Comparison of ENCODE assay signal across 23 mouse cellular contexts in the genomic region with DNA sequence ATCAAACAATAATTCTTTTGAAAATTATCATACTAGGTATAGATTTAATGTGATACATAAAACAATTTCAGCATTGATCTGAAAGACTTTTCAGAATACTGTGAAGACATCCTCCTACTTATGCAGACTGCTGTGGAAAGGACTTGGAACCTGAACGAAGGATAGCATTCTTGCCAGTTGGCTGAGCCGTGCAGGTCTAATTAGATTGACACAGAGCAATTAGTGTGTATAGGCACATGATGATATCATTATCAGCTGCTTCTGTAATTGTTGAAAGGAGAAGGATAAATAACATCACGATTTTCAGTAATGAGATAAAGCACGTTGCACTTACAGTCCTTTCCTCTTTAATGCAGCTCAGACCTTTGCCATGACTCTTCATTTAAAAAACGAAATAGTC.
DNase-seq lines count a peak whose midpoint lies in the region; ATAC-seq and TF ChIP-seq lines count a peak whose summit lies in the region.
"Had no signal": no experiment of that assay in that cellular context is flagged by ENCODE, and none has a peak within 500 bp of the region (broad histone marks: within the 10 kb centered on the region; RNA-seq: fewer than 3 reads in every experiment).

No protein-coding gene starts in this region.

- H3K36me3 ChIP-seq in embryonic facial prominence, embryonic 14.5 days (ENCODE audit: control insufficient read depth, insufficient read depth, low read length) = no peaks in the 10 kb centered on the region
- no peaks in the 10 kb centered on the region for H3K36me3 ChIP-seq in embryonic facial prominence, embryonic 10.5 days (replicated peaks)
- no peaks in the 10 kb centered on the region for H3K36me3 ChIP-seq in midbrain, embryonic 11.5 days (ENCODE audit: control insufficient read depth, insufficient read depth, low read length)
- no peaks in the 10 kb centered on the region for H3K36me3 ChIP-seq in midbrain, embryonic 15.5 days (replicated peaks)
- no peaks in the 10 kb centered on the region for H3K36me3 ChIP-seq in forebrain, embryonic 16.5 days (ENCODE audit: control insufficient read depth, insufficient read depth)
- H3K36me3 ChIP-seq: embryonic facial prominence, embryonic 15.5 days; heart, embryonic 12.5 days; hindbrain, embryonic 10.5 days; hindbrain, embryonic 15.5 days had no signal

- H3K9ac ChIP-seq in embryonic facial prominence, embryonic 14.5 days (ENCODE audit: low read depth, low read length) = no peak overlapping the region
- no peak overlapping the region for H3K9ac ChIP-seq in midbrain, embryonic 11.5 days (ENCODE audit: low read length)
- no peak overlapping the region for H3K9ac ChIP-seq in midbrain, embryonic 15.5 days
- no peak overlapping the region for H3K9ac ChIP-seq in forebrain, embryonic 16.5 days (replicated peaks; ENCODE audit: low read depth, low read length)
- H3K9ac ChIP-seq: embryonic facial prominence, embryonic 15.5 days; heart, embryonic 12.5 days; hindbrain, embryonic 15.5 days had no signal

- H3K9me3 ChIP-seq in embryonic facial prominence, embryonic 14.5 days (ENCODE audit: control insufficient read depth, low read length) = no peaks in the 10 kb centered on the region
- no peaks in the 10 kb centered on the region for H3K9me3 ChIP-seq in embryonic facial prominence, embryonic 10.5 days
- no peaks in the 10 kb centered on the region for H3K9me3 ChIP-seq in midbrain, embryonic 11.5 days (ENCODE audit: control insufficient read depth, low read length)
- no peaks in the 10 kb centered on the region for H3K9me3 ChIP-seq in midbrain, embryonic 15.5 days
- H3K9me3 ChIP-seq in forebrain, embryonic 16.5 days (ENCODE audit: control insufficient read depth, low read length) = no peaks in the 10 kb centered on the region
- H3K9me3 ChIP-seq: embryonic facial prominence, embryonic 15.5 days; heart, embryonic 12.5 days; hindbrain, embryonic 10.5 days; hindbrain, embryonic 15.5 days had no signal

- 51% methylated on average over 5 of the region's 5 CpGs for WGBS in embryonic facial prominence, embryonic 14.5 days
- 60% methylated on average over 5 of the region's 5 CpGs for WGBS in embryonic facial prominence, embryonic 10.5 days
- WGBS in midbrain, embryonic 11.5 days = 76% methylated on average over 5 of the region's 5 CpGs
- 62% methylated on average over 5 of the region's 5 CpGs for WGBS in midbrain, embryonic 15.5 days
- WGBS in forebrain, embryonic 16.5 days = 25% methylated on average over 5 of the region's 5 CpGs

- H3K4me1 ChIP-seq in embryonic facial prominence, embryonic 14.5 days (ENCODE audit: control insufficient read depth, insufficient read depth, low read length) = no peaks in the 10 kb centered on the region
- no peaks in the 10 kb centered on the region for H3K4me1 ChIP-seq in embryonic facial prominence, embryonic 10.5 days
- H3K4me1 ChIP-seq in midbrain, embryonic 11.5 days (ENCODE audit: control insufficient read depth, insufficient read depth, low read length) = no peaks in the 10 kb centered on the region
- no peaks in the 10 kb centered on the region for H3K4me1 ChIP-seq in midbrain, embryonic 15.5 days
- H3K4me1 ChIP-seq in forebrain, embryonic 16.5 days (replicated peaks; ENCODE audit: control insufficient read depth, insufficient read depth, low read length) = 0 out of 2 replicates have a peak, but pooled peaks cover 7% of the 10 kb centered on the region
- H3K4me1 ChIP-seq: embryonic facial prominence, embryonic 15.5 days; heart, embryonic 12.5 days; hindbrain, embryonic 10.5 days; hindbrain, embryonic 15.5 days had no signal

- peak; percentile 4 for DNase-seq in embryonic facial prominence, embryonic 14.5 days (ENCODE audit: low spot score)
- DNase-seq in embryonic facial prominence, embryonic 10.5 days (ENCODE audit: low spot score) = no peak
- peak; percentile 44 for DNase-seq in midbrain, embryonic 11.5 days (ENCODE audit: low spot score, missing footprints)
- peak; percentile 84 for DNase-seq in brain, embryonic 14.5 days (ENCODE audit: low read depth)
- no peak for DNase-seq in right cerebral cortex, adult 18-20 months
- no peak for DNase-seq in kidney, postnatal 36 days
- DNase-seq: adrenal gland, adult 2 months; adrenal gland, postnatal 25 days; cerebellum, adult 11 months; cerebellum, adult 8-10 months; cerebellum, postnatal 25 days; gastrocnemius, adult 2 months; gastrocnemius, postnatal 25 days had no signal

- no peak overlapping the region for H3K4me2 ChIP-seq in embryonic facial prominence, embryonic 14.5 days (ENCODE audit: low read depth, low read length)
- no peak overlapping the region for H3K4me2 ChIP-seq in midbrain, embryonic 11.5 days
- H3K4me2 ChIP-seq in midbrain, embryonic 15.5 days = no peak overlapping the region
- H3K4me2 ChIP-seq in forebrain, embryonic 16.5 days (ENCODE audit: low read length) = no peak overlapping the region
- H3K4me2 ChIP-seq: embryonic facial prominence, embryonic 15.5 days; heart, embryonic 12.5 days; hindbrain, embryonic 15.5 days had no signal

- no peaks in the 10 kb centered on the region for H3K27me3 ChIP-seq in embryonic facial prominence, embryonic 14.5 days (replicated peaks; ENCODE audit: control insufficient read depth, insufficient read depth, low read length)
- H3K27me3 ChIP-seq in embryonic facial prominence, embryonic 10.5 days (replicated peaks; ENCODE audit: low read depth, poor library complexity, severe bottlenecking) = no peaks in the 10 kb centered on the region
- no peaks in the 10 kb centered on the region for H3K27me3 ChIP-seq in midbrain, embryonic 11.5 days (ENCODE audit: control insufficient read depth, insufficient read depth, low read length)
- no peaks in the 10 kb centered on the region for H3K27me3 ChIP-seq in midbrain, embryonic 15.5 days (replicated peaks)
- H3K27me3 ChIP-seq in forebrain, embryonic 16.5 days (replicated peaks; ENCODE audit: control insufficient read depth, insufficient read depth, low read length) = no peaks in the 10 kb centered on the region
- H3K27me3 ChIP-seq: embryonic facial prominence, embryonic 15.5 days; heart, embryonic 12.5 days; hindbrain, embryonic 15.5 days; Patski had no signal

- TF ChIP-seq POLR2A in brain, embryonic 14.5 days (IDR thresholded peaks at IDR 0.05; ENCODE audit: borderline replicate concordance, extremely low read depth, insufficient read depth, insufficient read length, poor library complexity, severe bottlenecking) = no peak

- no peak for ATAC-seq in embryonic facial prominence, embryonic 14.5 days (ENCODE audit: low read depth)
- ATAC-seq in midbrain, embryonic 11.5 days (ENCODE audit: low FRiP score) = no peak
- no peak for ATAC-seq in midbrain, embryonic 15.5 days (replicated peaks)
- peak; percentile 82 for ATAC-seq in forebrain, embryonic 16.5 days
- ATAC-seq: inflammation-experienced regulatory T-cells, adult 6 months; intestine, postnatal 0 days; Patski had no signal

- TF ChIP-seq CTCF in brain, embryonic 14.5 days (IDR thresholded peaks at IDR 0.05; ENCODE audit: borderline replicate concordance, extremely low read depth, insufficient read depth, insufficient read length) = no peak

- H3K4me3 ChIP-seq in embryonic facial prominence, embryonic 14.5 days (ENCODE audit: low read depth, low read length) = no peak overlapping the region
- no peak overlapping the region for H3K4me3 ChIP-seq in embryonic facial prominence, embryonic 10.5 days
- H3K4me3 ChIP-seq in midbrain, embryonic 11.5 days (ENCODE audit: low read depth, low read length) = no peak overlapping the region
- no peak overlapping the region for H3K4me3 ChIP-seq in midbrain, embryonic 15.5 days
- no peak overlapping the region for H3K4me3 ChIP-seq in forebrain, embryonic 16.5 days (replicated peaks; ENCODE audit: low read length)
- H3K4me3 ChIP-seq: embryonic facial prominence, embryonic 15.5 days; erythroblast, embryonic 14.5 days; gastrocnemius, adult 2 months; heart, embryonic 12.5 days; hindbrain, embryonic 10.5 days; hindbrain, embryonic 15.5 days had no signal

- H3K27ac ChIP-seq in embryonic facial prominence, embryonic 14.5 days (replicated peaks; ENCODE audit: low read depth, low read length) = no peak overlapping the region
- no peak overlapping the region for H3K27ac ChIP-seq in embryonic facial prominence, embryonic 10.5 days (replicated peaks)
- no peak overlapping the region for H3K27ac ChIP-seq in midbrain, embryonic 11.5 days (ENCODE audit: low read depth, low read length)
- H3K27ac ChIP-seq in midbrain, embryonic 15.5 days = no peak overlapping the region
- no peak overlapping the region for H3K27ac ChIP-seq in forebrain, embryonic 16.5 days (ENCODE audit: low read length)
- H3K27ac ChIP-seq: embryonic facial prominence, embryonic 15.5 days; gastrocnemius, adult 2 months; hindbrain, embryonic 10.5 days; hindbrain, embryonic 15.5 days had no signal

Comparison
In these comparisons a context has a peak if more than half of its experiments do, and no peak if none do; other contexts are left out.
1. DNase-seq: peak in embryonic facial prominence, embryonic 14.5 days (single experiment), midbrain, embryonic 11.5 days (single experiment) and brain, embryonic 14.5 days (single experiment); none in embryonic facial prominence, embryonic 10.5 days (single experiment), right cerebral cortex, adult 18-20 months (single experiment) and kidney, postnatal 36 days (0 of 2).